Mouse (Mus musculus): ENCODE data around the gene Map3k11.

Gene Map3k11

GRCm38 (mm10) chr19:5731264-5731978, 42.9 kb downstream of the Map3k11 start:
- DNase-seq (ENCODE audit: low spot score in 2 of 2), result peak; percentile 84 to 90

- no peak for DNase-seq (ENCODE audit: low spot score in 2 of 2)
Measured at GRCm38 (mm10) chr19:5734325-5734724, 45.8 kb downstream of the Map3k11 start.

- no peak for DNase-seq (ENCODE audit: low spot score in 2 of 2)
Measured at GRCm38 (mm10) chr19:5739446-5739845, 50.9 kb downstream of the Map3k11 start.

DNA sequence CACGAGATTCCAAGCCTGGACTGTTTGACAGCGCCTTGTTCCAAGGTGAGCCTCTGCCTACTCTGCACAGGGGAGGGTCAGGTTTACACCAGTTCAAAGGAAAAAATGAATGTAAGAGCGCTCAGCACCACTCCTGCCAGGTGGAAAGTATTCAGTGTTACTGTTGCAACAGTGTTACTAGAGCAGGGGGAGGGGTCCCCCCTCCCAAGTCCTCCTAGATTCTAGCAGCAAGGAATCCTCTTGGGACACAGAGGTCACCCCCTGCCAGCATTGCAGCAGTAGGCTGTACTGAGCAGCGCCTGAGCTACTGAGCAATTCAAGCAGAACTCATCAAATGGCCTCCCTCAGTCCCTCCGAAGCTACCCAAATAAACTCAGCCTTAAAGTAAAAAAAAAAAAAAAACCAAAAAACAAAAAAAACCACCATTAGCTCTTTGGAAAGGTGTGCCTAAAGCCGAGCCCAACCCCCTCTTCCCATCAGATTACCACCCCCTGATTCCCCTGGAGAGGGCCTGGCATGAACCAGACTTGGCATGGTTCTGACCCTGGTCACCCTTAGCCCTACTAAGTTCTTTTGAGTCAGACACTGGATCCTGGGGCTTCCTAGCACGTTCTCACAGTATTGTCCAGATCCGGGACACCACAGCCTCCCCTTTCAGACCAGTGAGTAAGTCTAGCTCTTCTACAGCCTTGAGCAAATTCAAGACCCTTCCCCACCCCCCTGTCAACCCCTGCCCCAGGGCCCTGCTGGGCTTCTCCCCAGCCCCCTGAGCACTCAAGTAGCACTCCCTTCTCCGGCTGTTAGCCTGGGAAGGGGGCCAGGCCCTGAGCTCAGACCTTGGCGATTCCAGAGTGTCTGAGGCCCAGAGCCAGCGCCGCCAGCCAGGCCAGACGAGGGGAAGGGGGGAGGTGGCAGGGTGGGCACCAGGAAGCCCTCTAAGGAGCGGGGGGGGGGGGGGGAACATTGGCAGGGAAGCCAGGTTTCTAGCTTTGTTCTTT, 52.1 kb downstream of the Map3k11 start, which contains the start of gene Ltbp3:
Gene Ltbp3, plus strand, starts transcription at position 585 of the 998 bp plus-strand sequence.
- peak in 1 of 2 experiments; percentile 86 for DNase-seq (ENCODE audit: low spot score in 2 of 2)

DNA sequence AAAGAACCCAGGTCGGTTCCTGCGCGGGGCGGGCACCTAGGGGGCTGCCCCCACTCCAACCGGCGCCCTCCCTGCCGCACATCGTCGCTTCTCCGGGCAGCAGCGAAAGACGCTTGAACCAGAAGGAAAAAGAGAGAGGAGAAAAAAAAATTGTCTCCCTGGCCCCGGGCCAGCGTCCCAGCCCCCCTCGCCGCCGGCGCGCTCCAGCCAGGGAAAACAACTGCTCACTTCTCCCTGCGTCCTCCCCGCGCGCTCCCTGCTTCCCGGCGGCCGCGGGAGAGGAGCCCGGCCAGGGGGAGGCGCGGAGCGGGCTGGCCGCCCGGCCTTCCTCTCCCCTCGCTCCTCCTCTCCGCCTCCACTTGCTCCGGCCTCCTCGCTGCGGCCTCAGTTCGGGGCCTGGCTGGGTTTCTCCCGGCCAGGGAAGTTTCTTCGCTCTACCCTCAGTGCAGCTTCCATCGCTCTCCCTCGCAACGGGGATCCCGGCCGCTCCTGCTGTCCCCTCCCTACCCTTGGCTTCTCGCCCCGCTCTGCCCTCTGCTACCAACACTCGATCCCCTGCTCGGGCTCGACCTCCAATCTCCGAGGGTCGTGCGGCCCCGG, 53.2 kb downstream of the Map3k11 start:
- DNase-seq (ENCODE audit: low spot score in 2 of 2), result peak; percentile 58 to 87

- DNase-seq (ENCODE audit: low spot score in 2 of 2), result no peak
Measured at GRCm38 (mm10) chr19:5742241-5742641, 53.7 kb downstream of the Map3k11 start.

GRCm38 (mm10) chr19:5743576-5743975, 55.0 kb downstream of the Map3k11 start:
- DNase-seq (ENCODE audit: low spot score in 2 of 2), result no peak

DNA sequence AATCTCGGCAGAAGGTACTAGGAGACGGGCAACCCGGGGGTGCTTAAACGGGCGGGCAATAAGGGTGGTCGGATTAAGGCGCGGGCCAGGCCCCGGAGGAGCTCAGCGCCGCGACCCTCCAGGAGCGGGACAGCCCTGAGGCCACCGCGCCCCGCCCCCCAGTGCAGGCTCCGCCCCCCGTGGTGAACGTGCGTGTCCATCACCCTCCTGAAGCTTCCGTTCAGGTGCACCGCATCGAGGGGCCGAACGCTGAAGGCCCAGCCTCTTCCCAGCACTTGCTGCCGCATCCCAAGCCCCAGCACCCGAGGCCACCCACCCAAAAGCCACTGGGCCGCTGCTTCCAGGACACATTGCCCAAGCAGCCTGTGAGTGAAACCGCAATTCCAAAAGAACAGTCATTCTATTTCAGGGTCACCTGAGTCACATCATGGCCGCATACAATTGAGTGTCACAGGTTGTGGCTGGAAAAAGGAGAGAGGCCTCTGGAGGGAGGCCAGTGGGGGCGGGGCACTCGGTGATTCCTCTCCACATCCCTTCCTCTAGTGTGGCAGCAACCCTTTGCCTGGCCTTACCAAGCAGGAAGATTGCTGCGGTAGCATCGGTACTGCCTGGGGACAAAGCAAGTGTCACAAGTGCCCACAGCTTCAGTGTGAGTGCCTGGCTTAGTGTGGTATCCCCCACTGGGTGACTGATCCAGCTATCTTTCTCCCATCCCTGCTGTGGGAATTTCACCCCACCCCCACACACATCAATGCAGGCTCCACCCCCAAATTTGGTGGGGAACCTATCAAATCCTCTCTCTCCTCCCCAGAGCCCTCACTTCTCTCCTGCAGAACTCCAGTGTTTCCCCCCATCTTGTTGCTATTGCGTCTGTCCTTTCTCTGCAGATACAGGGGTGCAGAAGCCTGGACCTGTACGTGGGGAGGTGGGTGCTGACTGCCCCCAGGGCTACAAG, 57.5 kb downstream of the Map3k11 start:
- no peak for DNase-seq (ENCODE audit: low spot score in 2 of 2)

GRCm38 (mm10) chr19:5746907-5747363, 58.4 kb downstream of the Map3k11 start:
- no peak for DNase-seq (ENCODE audit: low spot score in 2 of 2)

DNA sequence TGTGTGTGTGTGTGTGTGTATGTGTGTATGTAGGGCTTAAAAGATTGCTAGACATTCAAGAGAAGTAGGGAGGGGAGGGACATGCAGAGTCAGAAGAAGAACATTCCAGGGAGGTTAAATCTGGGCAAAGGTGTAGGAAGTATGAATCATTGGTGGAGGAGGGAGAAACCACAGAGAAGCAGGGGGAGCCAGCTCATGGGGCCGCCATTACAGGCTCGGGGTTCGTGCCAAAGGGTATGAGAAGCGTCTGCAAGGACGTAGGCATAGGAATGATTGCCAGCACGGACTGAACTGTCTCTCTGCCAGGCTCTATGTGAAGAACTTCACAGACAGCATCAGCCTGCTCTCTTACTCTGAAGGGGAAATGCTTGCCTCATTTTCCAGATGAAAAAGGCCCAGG, 60.9 kb downstream of the Map3k11 start:
- no peak for DNase-seq (ENCODE audit: low spot score in 2 of 2)

DNA sequence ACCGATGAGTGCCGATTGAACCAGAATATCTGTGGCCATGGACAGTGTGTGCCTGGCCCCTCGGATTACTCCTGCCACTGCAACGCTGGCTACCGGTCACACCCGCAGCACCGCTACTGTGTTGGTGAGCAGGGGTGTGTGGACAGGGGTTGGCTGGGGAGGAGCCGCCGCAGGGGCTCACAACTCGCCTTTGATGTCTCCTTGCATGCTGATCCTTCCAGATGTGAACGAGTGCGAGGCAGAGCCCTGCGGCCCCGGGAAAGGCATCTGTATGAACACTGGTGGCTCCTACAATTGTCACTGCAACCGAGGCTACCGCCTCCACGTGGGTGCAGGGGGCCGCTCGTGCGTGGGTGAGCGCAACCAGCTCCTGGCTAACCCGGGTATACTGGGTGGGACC, 62.4 kb downstream of the Map3k11 start:
- DNase-seq (ENCODE audit: low spot score in 2 of 2), result no peak

GRCm38 (mm10) chr19:5751742-5752141, 63.2 kb downstream of the Map3k11 start:
- no peak for DNase-seq (ENCODE audit: low spot score in 2 of 2)
